Mouse (Mus musculus): ENCODE data around the gene Mmp14. TPM values are rescaled to one million over a fixed set of nuclear protein-coding genes. Genes with fewer than 3 reads are reported as not detected.

The Mmp14 gene
- total RNA-seq, 2 experiments from 2014 or later = 12.0 to 12.6 TPM

GRCm38 (mm10) chr14:54471467-54471866 is 40.1 kb downstream of the Mmp14 start:
- no peak for DNase-seq (ENCODE audit: low spot score in 2 of 2)

GRCm38 (mm10) chr14:54472671-54473070 is 41.3 kb downstream of the Mmp14 start:
- DNase-seq (ENCODE audit: low spot score in 2 of 2) = no peak

GRCm38 (mm10) chr14:54474744-54475143 is 43.3 kb downstream of the Mmp14 start:
- DNase-seq (ENCODE audit: low spot score in 2 of 2) = no peak

GRCm38 (mm10) chr14:54475941-54476844 is 44.8 kb downstream of the Mmp14 start, which contains the start of gene Rem2:
Gene Rem2 (plus strand): TSS chr14:54476100.
- DNase-seq (ENCODE audit: low spot score in 2 of 2) = peak; percentile 65 to 67

GRCm38 (mm10) chr14:54477172-54477909 is 45.9 kb downstream of the Mmp14 start:
- no peak for DNase-seq (ENCODE audit: low spot score in 2 of 2)

GRCm38 (mm10) chr14:54479451-54479920 is 48.1 kb downstream of the Mmp14 start:
- DNase-seq (ENCODE audit: low spot score in 2 of 2) = no peak

- no peak for DNase-seq (ENCODE audit: low spot score in 2 of 2)
Observed at GRCm38 (mm10) chr14:54480673-54481072, 49.3 kb downstream of the Mmp14 start.

- no peak for DNase-seq (ENCODE audit: low spot score in 2 of 2)
Observed at GRCm38 (mm10) chr14:54481402-54481801, 50.0 kb downstream of the Mmp14 start.

GRCm38 (mm10) chr14:54482498-54482897 is 51.1 kb downstream of the Mmp14 start:
- no peak for DNase-seq (ENCODE audit: low spot score in 2 of 2)

- no peak for DNase-seq (ENCODE audit: low spot score in 2 of 2)
Observed at GRCm38 (mm10) chr14:54485899-54486298, 54.5 kb downstream of the Mmp14 start.

GRCm38 (mm10) chr14:54487732-54488131 is 56.3 kb downstream of the Mmp14 start:
- DNase-seq (ENCODE audit: low spot score in 2 of 2) = no peak

GRCm38 (mm10) chr14:54488350-54488749 is 56.9 kb downstream of the Mmp14 start:
- DNase-seq (ENCODE audit: low spot score in 2 of 2) = no peak

- peak; percentile 64 to 67 for DNase-seq (ENCODE audit: low spot score in 2 of 2)
Observed at GRCm38 (mm10) chr14:54492345-54493131, 61.1 kb downstream of the Mmp14 start.

GRCm38 (mm10) chr14:54493236-54493635 is 61.8 kb downstream of the Mmp14 start:
- no peak for DNase-seq (ENCODE audit: low spot score in 2 of 2)

GRCm38 (mm10) chr14:54494234-54494633 is 62.8 kb downstream of the Mmp14 start:
- peak; percentile 69 to 78 for DNase-seq (ENCODE audit: low spot score in 2 of 2)

Other genes starting within 250 kb of the Mmp14 start
- 100 to 1,000 TPM; 115 to 120 TPM for gene Dad1, start 177.5 kb upstream of the Mmp14 start, total RNA-seq (2021)
- 10 to 100 TPM; 42.8 to 46.2 TPM for gene Abhd4, start 177.4 kb upstream of the Mmp14 start, total RNA-seq (2021)
- gene Olfr49, start 146.7 kb upstream of the Mmp14 start, total RNA-seq (2021) = not detected
- gene Oxa1l, start 70.8 kb upstream of the Mmp14 start, total RNA-seq (2021) = 10 to 100 TPM; 49.2 to 55.1 TPM
- 1 to 10 TPM; 2.3 to 4.0 TPM for gene Slc7a7, start 13.8 kb upstream of the Mmp14 start, total RNA-seq (2021)
- gene Mrpl52, start 4.7 kb upstream of the Mmp14 start, total RNA-seq (2021) = 10 to 100 TPM; 89.2 to 93.8 TPM
- 10 to 100 TPM; 21.1 to 22.2 TPM for gene Lrp10, start 32.5 kb downstream of the Mmp14 start, total RNA-seq (2021)
- gene Rem2, start 44.5 kb downstream of the Mmp14 start, total RNA-seq (2021) = 1 to 10 TPM; 4.2 to 7.5 TPM
- 10 to 100 TPM; 48.8 to 49.7 TPM for gene Prmt5, start 85.9 kb downstream of the Mmp14 start, total RNA-seq (2021)
- gene Haus4, start 123.0 kb downstream of the Mmp14 start, total RNA-seq (2021) = 1 to 10 TPM; 1.5 to 2.0 TPM
- gene Ajuba, start 145.9 kb downstream of the Mmp14 start, total RNA-seq (2021) = 1 to 10 TPM; 1.7 to 1.9 TPM
- 1 to 10 TPM; 8.3 to 9.3 TPM for gene 4931414P19Rik, start 174.4 kb downstream of the Mmp14 start, total RNA-seq (2021)
- 100 to 1,000 TPM; 176 to 178 TPM for gene Psmb5, start 186.4 kb downstream of the Mmp14 start, total RNA-seq (2021)
- under 1 TPM in 1 of 2 experiments, not detected in 1; 0.16 TPM for gene Psmb11, start 189.8 kb downstream of the Mmp14 start, total RNA-seq (2021)
- not detected for gene Gm17606, start 209.3 kb downstream of the Mmp14 start, total RNA-seq (2021)
- 1 to 10 TPM; 8.4 to 9.2 TPM for gene Cdh24, start 209.8 kb downstream of the Mmp14 start, total RNA-seq (2021)